Mouse (Mus musculus) thymus, postnatal 0 days (tissue): ENCODE results near the gene Cenpq. TPM values are rescaled to one million over a fixed set of nuclear protein-coding genes. Genes with fewer than 3 reads are reported as not detected.

Experiments used
- polyA plus RNA-seq: library from polyadenylated mRNA; unstranded; fragments of >200 nt; fragmentation: Nextera tagmentation; extraction: Ambion mirVana; gene quantifications from 2 replicates; pipeline ENCODE4 v1.2.1, GENCODE M21; 2015

Gene Cenpq
- polyA plus RNA-seq, 1 experiment from 2014 or later, result 36.7 TPM

Other genes starting within 250 kb of the Cenpq start
- not detected in 2 replicates for gene Esp1, start 207.9 kb downstream of the Cenpq start, polyA plus RNA-seq
- gene Crisp2, start 128.0 kb downstream of the Cenpq start, polyA plus RNA-seq, result not detected in 2 replicates
- gene Rhag, start 123.9 kb downstream of the Cenpq start, polyA plus RNA-seq, result 0.09 and 0.13 TPM in 2 replicates
- gene 9130008F23Rik, start 54.5 kb downstream of the Cenpq start, polyA plus RNA-seq, result 0.59 and 0.67 TPM in 2 replicates
- not detected in 2 replicates for gene Glyatl3, start 20.7 kb downstream of the Cenpq start, polyA plus RNA-seq
- gene Mut, start 362 bp downstream of the Cenpq start, polyA plus RNA-seq, result 23.8 and 25.2 TPM in 2 replicates